Mouse (Mus musculus) hindbrain, embryonic 16.5 days (tissue): ENCODE measurements around the gene Sod1. TPM values are rescaled to one million over a fixed set of nuclear protein-coding genes. Genes with fewer than 3 reads are reported as not detected.
A peak's percentile ranks its signal among the peaks of the same experiment; 100 is the strongest.

Source experiments
- ATAC-seq: fragments of 200-750 bp; cut with Nextera tagmentation; 2 replicates; pipeline ENCODE4 v1.8.0; 2017; ENCODE audit warnings: moderate TSS enrichment, moderate library complexity
- H3K27ac ChIP-seq: fragments of 300-500 bp; sonication (generic); 2 replicates; pipeline ENCODE4 v1.5.1; 2014; ENCODE audit warnings: low read depth, mild to moderate bottlenecking, control low read depth, low read length, moderate library complexity
- H3K27me3 ChIP-seq: fragments of 300-500 bp; sonication (generic); replicated peaks from 2 replicates; pipeline ENCODE4 v1.6.1; 2014; ENCODE audit warnings: low read length; ENCODE audit not compliant: control insufficient read depth, insufficient read depth
- H3K36me3 ChIP-seq: fragments of 300-500 bp; sonication (generic); 2 replicates; pipeline ENCODE4 v1.6.1; 2014; ENCODE audit warnings: mild to moderate bottlenecking, low read length, moderate library complexity, mixed read lengths; ENCODE audit not compliant: control insufficient read depth, insufficient read depth
- H3K4me1 ChIP-seq: fragments of 300-500 bp; sonication (generic); 2 replicates; pipeline ENCODE4 v1.6.1; 2014; ENCODE audit warnings: low read depth, low read length; ENCODE audit not compliant: control insufficient read depth, insufficient read depth
- H3K4me2 ChIP-seq: fragments of 300-500 bp; sonication (generic); 2 replicates; pipeline ENCODE4 v1.6.1; 2014; ENCODE audit warnings: mild to moderate bottlenecking, low read length, control low read depth, moderate library complexity
- H3K4me3 ChIP-seq: fragments of 300-500 bp; sonication (generic); 2 replicates; pipeline ENCODE4 v1.5.1; 2014; ENCODE audit warnings: mild to moderate bottlenecking, low read length, control low read depth, moderate library complexity
- H3K9ac ChIP-seq: fragments of 300-500 bp; sonication (generic); 2 replicates; pipeline ENCODE4 v1.6.1; 2014; ENCODE audit warnings: low read depth, mild to moderate bottlenecking, control low read depth, low read length, moderate library complexity
- H3K9me3 ChIP-seq: fragments of 300-500 bp; sonication (generic); 2 replicates; pipeline ENCODE4 v1.6.1; 2014; ENCODE audit warnings: mild to moderate bottlenecking, low read length, moderate library complexity; ENCODE audit not compliant: control insufficient read depth
- WGBS: fragments of 180-500 bp; shearing (Covaris S2); extraction: QIAGEN DNeasy Blood & Tissue Kit; methylation state at CpG from one replicate; pipeline ENCODE4 v1.1.7; 2014; 5-methylcytosine and 5-hydroxymethylcytosine counted together
- polyA plus RNA-seq: library from polyadenylated mRNA; unstranded; fragments of >200 nt; fragmentation: Nextera tagmentation; extraction: Ambion mirVana; gene quantifications from 2 replicates; pipeline ENCODE4 v1.2.1, GENCODE M21; 2015

Sod1 gene
- 942 and 968 TPM in 2 replicates for polyA plus RNA-seq

- H3K27me3 ChIP-seq: no peaks in the 10 kb centered on the region
- 2% methylated on average over 63 of the region's 63 CpGs for WGBS
- no peaks in the 10 kb centered on the region for H3K9me3 ChIP-seq
Observed at GRCm38 (mm10) chr16:90220026-90220891, at the start of gene Sod1. Gene Sod1 (plus strand): TSS chr16:90220754.

GRCm38 (mm10) chr16:90171416-90171815 lies 49.1 kb upstream of the Sod1 start:
- no peak overlapping the region for H3K9ac ChIP-seq
- WGBS: 43% methylated on average over 8 of the region's 8 CpGs
- peak; percentile 53 for ATAC-seq
- peaks cover 2% of the 10 kb centered on the region for H3K4me1 ChIP-seq
- no peak overlapping the region for H3K4me2 ChIP-seq
- no peaks in the 10 kb centered on the region for H3K27me3 ChIP-seq
- H3K36me3 ChIP-seq: no peaks in the 10 kb centered on the region
- no peaks in the 10 kb centered on the region; the same call in 1 of the 2 replicates for H3K9me3 ChIP-seq
- H3K27ac ChIP-seq: no peak overlapping the region
- H3K4me3 ChIP-seq: no peak overlapping the region

More at GRCm38 (mm10) chr16:90220026-90220891, at the start of gene Sod1:
- H3K9ac ChIP-seq: peak within 1 kb of the TSS; percentile 98
- H3K27ac ChIP-seq: peak within 1 kb of the TSS; percentile 93
- H3K4me2 ChIP-seq: peak within 1 kb of the TSS; percentile 79
- H3K4me1 ChIP-seq: peaks cover 19% of the 10 kb centered on the region
- peak; percentile 91 for ATAC-seq
- H3K4me3 ChIP-seq: peak within 1 kb of the TSS; percentile 97
- H3K36me3 ChIP-seq: peaks cover 6% of the 10 kb centered on the region

- Histone ChIP-seq H3K9ac (no peak overlapping the region), H3K4me1 (peaks cover 5% of the 10 kb centered on the region), H3K27me3 (no peaks in the 10 kb centered on the region), H3K27ac (no peak overlapping the region), H3K4me3 (no peak overlapping the region), H3K9me3 (no peaks in the 10 kb centered on the region), H3K4me2 (peak overlapping the region; percentile 31), H3K36me3 (no peaks in the 10 kb centered on the region)
- peak; percentile 78 for ATAC-seq
- WGBS: 16% methylated on average over 10 of the region's 10 CpGs
Observed at GRCm38 (mm10) chr16:90176472-90176871, 44.1 kb upstream of the Sod1 start.

- Histone ChIP-seq H3K9ac (no peak overlapping the region), H3K4me2 (no peak overlapping the region), H3K9me3 (no peaks in the 10 kb centered on the region), H3K27ac (no peak overlapping the region), H3K4me1 (peaks cover 5% of the 10 kb centered on the region), H3K36me3 (no peaks in the 10 kb centered on the region), H3K4me3 (no peak overlapping the region), H3K27me3 (no peaks in the 10 kb centered on the region)
- ATAC-seq: no peak
- 80% methylated on average over 8 of the region's 8 CpGs for WGBS
Observed at GRCm38 (mm10) chr16:90177425-90177824, 43.1 kb upstream of the Sod1 start.

GRCm38 (mm10) chr16:90178404-90178803 lies 42.1 kb upstream of the Sod1 start:
- Histone ChIP-seq H3K4me1 (peaks cover 5% of the 10 kb centered on the region), H3K9me3 (no peaks in the 10 kb centered on the region), H3K4me3 (no peak overlapping the region), H3K27ac (no peak overlapping the region), H3K9ac (no peak overlapping the region), H3K27me3 (no peaks in the 10 kb centered on the region), H3K36me3 (no peaks in the 10 kb centered on the region), H3K4me2 (no peak overlapping the region)
- WGBS: 96% methylated on average over 3 of the region's 3 CpGs
- ATAC-seq: no peak

- no peak for ATAC-seq
- WGBS: 88% methylated on average over 5 of the region's 5 CpGs
- Histone ChIP-seq H3K9ac (no peak overlapping the region), H3K27ac (no peak overlapping the region), H3K9me3 (no peaks in the 10 kb centered on the region), H3K4me3 (no peak overlapping the region), H3K36me3 (no peaks in the 10 kb centered on the region), H3K4me2 (no peak overlapping the region), H3K27me3 (no peaks in the 10 kb centered on the region), H3K4me1 (peaks cover 5% of the 10 kb centered on the region)
Observed at GRCm38 (mm10) chr16:90179892-90180291, 40.7 kb upstream of the Sod1 start.

GRCm38 (mm10) chr16:90180975-90181374 lies 39.6 kb upstream of the Sod1 start:
- no peak for ATAC-seq
- peaks cover 5% of the 10 kb centered on the region for H3K4me1 ChIP-seq
- 85% methylated on average over 6 of the region's 6 CpGs for WGBS

GRCm38 (mm10) chr16:90181673-90182072 lies 38.9 kb upstream of the Sod1 start:
- no peak for ATAC-seq
- Histone ChIP-seq H3K27ac (no peak overlapping the region), H3K4me2 (no peak overlapping the region), H3K9ac (no peak overlapping the region), H3K9me3 (no peaks in the 10 kb centered on the region), H3K4me3 (no peak overlapping the region), H3K4me1 (peaks cover 1% of the 10 kb centered on the region), H3K27me3 (no peaks in the 10 kb centered on the region), H3K36me3 (no peaks in the 10 kb centered on the region)
- WGBS: 88% methylated on average over 8 of the region's 8 CpGs

More at GRCm38 (mm10) chr16:90180975-90181374, 39.6 kb upstream of the Sod1 start:
- Histone ChIP-seq H3K4me2 (no peak overlapping the region), H3K9me3 (no peaks in the 10 kb centered on the region), H3K27ac (no peak overlapping the region), H3K9ac (no peak overlapping the region), H3K36me3 (no peaks in the 10 kb centered on the region), H3K27me3 (no peaks in the 10 kb centered on the region), H3K4me3 (no peak overlapping the region)

- no peak overlapping the region for H3K9ac ChIP-seq
- H3K4me2 ChIP-seq: no peak overlapping the region
- H3K36me3 ChIP-seq: no peaks in the 10 kb centered on the region
- 86% methylated on average over 6 of the region's 6 CpGs for WGBS
- no peak for ATAC-seq
- no peak overlapping the region for H3K27ac ChIP-seq
- H3K9me3 ChIP-seq: no peaks in the 10 kb centered on the region
- H3K4me3 ChIP-seq: no peak overlapping the region
- H3K4me1 ChIP-seq: no peaks in the 10 kb centered on the region
- H3K27me3 ChIP-seq: no peaks in the 10 kb centered on the region
Observed at GRCm38 (mm10) chr16:90184135-90184534, 36.4 kb upstream of the Sod1 start.
